In genomic region chr19:57344678-57345077, GRCm38 (mm10) we compare ENCODE assay signal across 32 mouse cellular contexts.
"Had no signal": no experiment of that assay in that cellular context is flagged by ENCODE, and none has a peak within 500 bp of the region (broad histone marks: within the 10 kb centered on the region; RNA-seq: fewer than 3 reads in every experiment).

No protein-coding gene starts in this region.

- H3K4me1 ChIP-seq: hindbrain, embryonic 10.5 days; hindbrain, embryonic 12.5 days; hindbrain, embryonic 13.5 days; hindbrain, embryonic 15.5 days; intestine, embryonic 15.5 days; kidney, embryonic 15.5 days had no signal

- H3K4me3 ChIP-seq: heart, embryonic 10.5 days; heart, embryonic 13.5 days; heart, embryonic 15.5 days; hindbrain, embryonic 10.5 days; hindbrain, embryonic 12.5 days; hindbrain, embryonic 13.5 days; hindbrain, embryonic 15.5 days; intestine, embryonic 15.5 days; kidney, embryonic 15.5 days; layer of hippocampus, adult 2 months had no signal

- H3K27ac ChIP-seq: heart, embryonic 10.5 days; heart, embryonic 13.5 days; heart, embryonic 15.5 days; hindbrain, embryonic 10.5 days; hindbrain, embryonic 12.5 days; hindbrain, embryonic 13.5 days; hindbrain, embryonic 14.5 days; hindbrain, embryonic 15.5 days; hindbrain, postnatal 0 days; intestine, embryonic 15.5 days; kidney, embryonic 15.5 days; kidney, postnatal 0 days; layer of hippocampus, adult 2 months had no signal

- DNase-seq: heart, postnatal 14 days; heart, postnatal 36 days; heart, postnatal 4 days; kidney, adult 11 months; kidney, adult 18-20 months; kidney, adult 2 months; kidney, adult 8-10 months; kidney, adult 9 months; kidney, postnatal 10 days; kidney, postnatal 14 days; kidney, postnatal 25 days; kidney, postnatal 36 days; kidney, postnatal 4 days; layer of hippocampus, adult 9-11 months; layer of hippocampus, postnatal 36 days had no signal

- H3K36me3 ChIP-seq: heart, embryonic 10.5 days; heart, embryonic 13.5 days; heart, embryonic 15.5 days; hindbrain, embryonic 10.5 days; hindbrain, embryonic 12.5 days; hindbrain, embryonic 13.5 days; hindbrain, embryonic 15.5 days; intestine, embryonic 15.5 days; kidney, embryonic 15.5 days had no signal

- H3K9me3 ChIP-seq: heart, embryonic 15.5 days; hindbrain, embryonic 13.5 days; hindbrain, embryonic 15.5 days; intestine, embryonic 15.5 days had no signal

- H3K9ac ChIP-seq: heart, embryonic 13.5 days; heart, embryonic 15.5 days; hindbrain, embryonic 12.5 days; hindbrain, embryonic 13.5 days; hindbrain, embryonic 14.5 days; hindbrain, embryonic 15.5 days; intestine, embryonic 15.5 days; kidney, embryonic 15.5 days had no signal

- H3K4me2 ChIP-seq: heart, embryonic 11.5 days; heart, embryonic 13.5 days; heart, embryonic 15.5 days; hindbrain, embryonic 12.5 days; hindbrain, embryonic 13.5 days; hindbrain, embryonic 14.5 days; hindbrain, embryonic 15.5 days; intestine, embryonic 15.5 days; kidney, embryonic 15.5 days had no signal

- H3K27me3 ChIP-seq: heart, embryonic 13.5 days; heart, embryonic 15.5 days; hindbrain, embryonic 12.5 days; hindbrain, embryonic 13.5 days; hindbrain, embryonic 15.5 days; intestine, embryonic 15.5 days; kidney, embryonic 15.5 days had no signal

- ATAC-seq: hindbrain, embryonic 16.5 days; hindbrain, postnatal 0 days; intestine, embryonic 15.5 days; intestine, embryonic 16.5 days; intestine, postnatal 0 days had no signal
